Mouse (Mus musculus): ENCODE results near the gene Npcd.
"Not testable (repeated sequence)": the region's sequence is repeated elsewhere in the genome, so short reads cannot be mapped to it uniquely, and the experiment has no call there.

Npcd gene

DNA sequence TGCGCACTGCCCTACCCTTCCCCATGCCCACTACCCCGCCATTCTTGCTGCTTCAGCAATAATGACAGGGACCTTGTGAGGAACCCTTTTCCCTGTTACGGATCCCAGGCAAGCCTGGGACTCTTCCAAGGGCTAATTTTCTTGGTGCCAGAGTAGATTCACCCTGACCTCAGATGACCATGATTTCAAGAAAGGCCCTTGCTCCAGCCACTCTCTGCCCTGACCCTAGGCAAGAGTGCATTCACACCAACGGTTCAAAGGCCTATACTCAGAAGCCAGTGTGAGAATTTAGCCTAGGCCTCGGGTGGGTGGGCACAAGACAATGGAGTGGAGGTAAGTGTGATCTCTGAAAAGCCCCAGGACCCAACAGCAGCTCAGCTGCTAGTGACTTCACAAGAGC lies 4.6 kb downstream of the Npcd start:
- DNase-seq, result no peak

DNA sequence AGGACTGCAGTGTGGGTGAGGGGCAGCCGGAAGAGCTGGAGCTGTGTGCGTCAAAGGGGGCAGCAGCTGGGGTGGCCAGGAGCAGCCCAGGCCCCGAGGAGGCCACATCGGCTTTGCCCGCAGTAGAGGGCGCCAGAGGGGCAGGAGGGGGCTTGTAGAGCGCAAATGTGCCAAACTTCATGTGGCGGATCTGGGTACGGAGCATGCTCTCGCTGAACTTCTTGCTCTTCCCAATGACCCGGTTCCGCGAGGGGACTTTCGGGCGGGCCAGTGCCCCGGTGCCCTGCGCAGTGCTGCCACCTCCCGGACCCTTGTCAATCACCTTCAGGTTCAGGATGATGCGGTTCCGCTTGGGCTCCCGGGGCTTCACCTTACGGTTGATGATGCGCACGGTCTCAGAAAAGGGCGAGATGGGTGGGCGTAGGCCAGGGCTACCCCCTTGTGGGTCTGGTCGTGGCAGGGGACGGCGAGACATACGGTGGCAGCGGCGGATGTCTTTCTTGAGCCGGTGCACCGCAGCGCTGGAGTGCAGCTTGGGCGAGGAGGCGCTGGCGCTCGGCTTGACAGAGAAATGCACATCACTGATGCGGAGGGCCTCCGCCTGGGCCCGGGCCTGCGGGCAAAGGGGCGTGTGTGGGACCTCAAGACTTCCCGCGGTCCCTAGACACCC lies 5.5 kb downstream of the Npcd start:
- DNase-seq, result no peak

DNA sequence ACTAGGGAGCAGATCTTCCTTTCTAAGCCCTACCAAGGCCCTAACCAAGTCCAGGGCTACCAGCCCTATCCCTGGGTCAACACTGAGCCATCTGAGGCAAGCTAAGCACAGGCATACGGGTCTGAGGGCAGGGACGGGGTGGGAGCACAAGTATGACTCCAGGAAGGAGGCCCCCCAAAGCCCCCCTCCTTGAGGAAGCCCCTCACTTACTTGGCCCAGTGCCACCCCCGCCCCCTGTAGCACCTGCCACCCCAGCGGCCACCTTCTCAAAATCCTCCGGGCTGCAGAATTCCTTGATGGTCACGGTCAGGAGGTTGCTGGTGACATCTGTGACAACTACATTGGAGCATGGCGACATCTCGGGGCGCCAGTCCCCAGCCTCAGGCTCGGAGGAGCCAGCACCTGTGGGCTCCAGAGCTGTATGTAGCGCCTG lies 6.2 kb downstream of the Npcd start:
- DNase-seq, result no peak

DNA sequence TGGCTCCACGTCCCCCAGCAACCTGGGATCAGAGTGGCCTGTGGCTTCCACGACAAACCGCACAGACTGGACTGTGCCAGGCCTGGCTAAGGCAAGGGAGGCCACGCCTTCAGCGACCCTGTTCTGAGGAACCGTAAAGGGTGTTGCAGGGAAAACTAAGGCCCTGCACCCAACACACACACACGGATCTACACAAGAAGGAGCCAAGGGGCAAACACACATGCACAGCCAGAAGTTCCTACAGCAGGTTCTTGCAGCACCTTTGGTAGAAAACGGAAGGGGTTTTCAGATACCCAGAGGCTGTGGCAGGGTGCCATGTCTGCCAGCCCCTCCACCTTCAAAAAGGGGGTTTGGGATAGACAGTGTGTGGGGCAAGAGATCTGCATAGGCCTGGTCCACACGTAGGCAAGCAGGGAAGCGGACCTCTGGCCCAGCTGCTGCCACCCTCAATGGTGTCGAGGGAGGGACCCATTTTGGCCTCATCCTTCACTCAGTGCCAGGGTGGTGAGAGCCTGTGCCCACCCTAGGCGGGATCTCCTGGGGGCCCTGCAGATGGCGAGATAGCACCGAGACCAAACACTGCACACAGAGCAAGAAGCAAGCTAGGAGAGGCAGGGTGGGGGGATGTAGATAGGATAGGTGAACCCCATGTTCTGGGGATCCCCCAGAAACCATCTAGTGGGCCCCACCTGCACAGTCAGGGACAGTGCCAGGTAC lies 6.8 kb downstream of the Npcd start:
- DNase-seq, result no peak

DNA sequence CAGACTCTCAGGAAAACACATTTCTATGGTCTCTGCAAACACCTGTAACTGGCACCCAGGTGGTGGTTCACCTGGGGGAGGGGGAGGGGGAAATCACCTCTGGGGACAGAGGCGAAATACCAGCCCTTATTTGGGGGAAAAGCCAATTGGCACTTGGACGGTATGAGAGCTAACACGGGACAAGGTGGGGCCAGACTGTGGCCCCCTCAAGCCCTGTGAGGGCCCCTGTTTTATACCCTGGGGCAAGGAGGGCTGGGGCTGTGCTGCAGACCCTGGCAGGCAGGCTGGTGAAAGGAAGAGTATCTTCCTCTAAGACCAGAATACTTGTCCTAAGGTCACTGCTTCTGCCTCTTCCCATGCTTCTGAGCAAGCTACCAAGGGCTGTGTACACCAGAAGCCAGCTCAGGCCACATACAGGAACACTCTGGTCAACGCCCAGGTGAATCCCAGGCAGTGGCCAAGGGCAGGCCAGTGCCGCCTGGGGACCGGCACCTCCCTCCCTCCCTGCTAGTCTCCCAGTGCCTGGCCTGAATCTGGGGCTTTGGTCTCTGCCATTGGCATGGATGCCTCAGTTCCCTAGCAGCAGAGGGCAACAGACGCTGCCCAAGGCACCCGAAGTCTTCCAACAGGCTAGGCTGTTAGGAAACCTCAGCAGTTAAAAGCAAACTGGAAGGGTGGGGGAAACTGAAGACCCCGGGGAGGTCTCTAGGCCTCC lies 7.7 kb downstream of the Npcd start:
- DNase-seq, result no peak

DNA sequence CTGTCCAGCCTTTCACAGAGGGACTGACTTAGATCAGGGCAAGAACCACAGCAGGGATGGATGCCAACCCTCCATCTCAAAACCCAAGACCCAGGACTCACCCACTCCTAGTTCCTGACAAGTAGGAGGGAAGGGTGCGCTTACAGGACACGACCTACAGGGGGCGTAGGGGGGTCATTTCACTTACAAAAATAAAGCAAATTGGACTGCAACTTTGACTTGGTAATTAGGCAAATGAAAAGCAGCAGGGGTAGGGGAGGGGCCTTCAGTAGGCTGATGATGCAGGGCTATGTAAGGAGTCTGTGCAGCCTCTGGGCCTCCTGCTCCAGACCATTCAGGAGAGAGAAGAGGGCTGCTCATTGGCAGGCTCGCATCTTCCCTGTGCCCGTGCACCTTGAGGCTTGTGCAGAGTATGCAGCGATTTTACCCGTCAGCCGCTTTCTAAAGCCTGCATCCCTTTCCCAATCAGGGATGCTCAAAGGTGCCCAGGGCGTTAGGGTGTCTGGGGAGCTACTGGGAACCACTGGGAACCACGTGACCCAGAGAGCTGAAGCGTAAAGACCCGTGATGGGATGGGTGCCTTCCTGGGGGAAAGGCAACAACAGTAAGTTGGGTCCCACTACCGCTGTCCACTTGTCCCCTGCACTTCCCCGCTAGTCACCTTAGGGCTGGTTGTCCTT lies 8.8 kb downstream of the Npcd start:
- DNase-seq, result no peak

- no peak for DNase-seq
Measured at GRCm38 (mm10) chr15:79823588-79824280, 10.3 kb downstream of the Npcd start.

DNA sequence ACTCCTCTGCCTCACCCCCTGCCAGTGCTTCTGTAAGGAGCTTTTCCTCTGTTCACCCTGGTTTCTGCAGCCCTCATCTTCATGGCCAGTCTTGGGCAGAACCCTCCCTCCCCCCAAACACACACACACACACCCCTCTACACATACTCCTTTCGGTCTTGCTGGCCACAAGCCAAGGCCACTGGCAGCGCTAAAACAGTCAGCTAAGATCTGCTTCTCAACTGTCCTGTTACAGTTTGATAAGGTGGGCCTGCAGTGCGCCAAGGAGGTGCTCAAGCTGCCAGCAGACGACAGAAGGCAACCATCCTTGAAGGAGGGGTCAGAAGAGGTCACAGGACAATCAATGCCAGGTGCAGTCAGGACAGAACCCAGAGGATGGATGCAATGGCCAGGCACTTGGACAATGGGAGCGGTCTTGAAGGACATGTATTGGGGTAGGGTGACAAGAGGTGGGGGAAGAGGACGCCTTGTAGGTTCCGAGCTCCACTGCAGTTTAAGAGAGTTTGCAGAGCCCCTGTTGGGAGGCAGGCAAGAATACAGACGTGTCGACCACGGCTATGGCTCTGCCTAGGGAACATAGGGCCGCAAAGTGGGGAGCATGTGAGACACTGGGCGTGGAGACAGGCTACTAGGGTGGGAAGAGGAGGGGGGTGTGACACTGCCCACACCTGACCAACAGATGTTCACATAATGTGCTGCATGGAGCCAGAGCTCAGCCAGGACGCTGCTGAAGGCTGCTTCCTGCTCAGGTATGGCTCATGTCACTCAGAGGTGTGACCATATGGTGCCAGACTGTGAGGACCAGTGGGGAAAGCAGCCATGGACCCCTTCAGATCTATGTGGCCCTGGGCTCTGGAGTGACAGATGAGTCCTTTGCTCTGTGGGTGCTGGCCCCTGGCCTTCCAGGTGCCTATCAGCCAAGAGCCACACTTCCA lies 11.5 kb downstream of the Npcd start:
- DNase-seq, result no peak

GRCm38 (mm10) chr15:79818325-79818724 lies 15.7 kb downstream of the Npcd start:
- DNase-seq, result no peak

GRCm38 (mm10) chr15:79813666-79814258 lies 20.3 kb downstream of the Npcd start:
- DNase-seq, result no peak

DNA sequence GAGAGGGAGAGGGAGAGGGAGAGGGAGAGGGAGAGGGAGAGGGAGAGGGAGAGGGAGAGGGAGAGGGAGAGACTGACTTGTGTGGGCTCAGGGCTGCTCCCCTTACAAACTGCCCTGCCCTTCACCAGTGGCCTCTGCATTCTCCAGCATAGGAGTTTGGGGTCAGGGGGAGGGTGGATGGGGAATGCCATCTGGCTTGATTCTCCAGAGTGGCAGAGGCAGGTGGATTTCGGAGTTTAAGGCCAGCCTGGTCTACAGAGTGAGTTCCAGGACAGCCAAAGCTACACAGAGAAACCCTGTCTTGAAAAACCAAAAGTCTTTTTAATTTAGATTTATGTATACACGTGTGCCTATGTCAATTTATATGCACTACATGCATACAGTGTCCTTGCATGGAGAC lies 21.2 kb downstream of the Npcd start:
- DNase-seq, result not testable (repeated sequence)

- no peak for DNase-seq
Measured at GRCm38 (mm10) chr15:79810997-79811396, 23.0 kb downstream of the Npcd start.

DNA sequence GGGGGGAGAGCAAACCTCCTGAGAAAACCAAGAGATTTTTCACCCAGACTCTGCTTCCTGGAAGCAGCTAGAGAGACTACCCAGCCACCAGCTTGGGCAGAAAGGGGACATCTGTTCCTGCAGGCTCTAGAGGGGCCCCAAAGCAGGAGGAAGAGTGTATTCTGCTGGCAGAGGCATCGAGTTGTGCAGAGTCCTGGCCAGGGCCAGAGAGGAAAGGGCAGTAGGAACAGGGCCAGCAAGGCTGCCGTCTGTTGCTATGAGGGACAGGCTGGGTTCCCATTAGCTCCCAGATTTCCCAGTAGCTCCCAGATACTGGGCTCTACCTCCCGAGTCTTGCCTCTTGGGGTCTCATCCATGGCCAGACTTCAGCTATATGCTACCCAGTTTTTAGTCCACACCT lies 24.0 kb downstream of the Npcd start:
- DNase-seq, result no peak

- no peak for DNase-seq
Measured at GRCm38 (mm10) chr15:79808658-79809057, 25.4 kb downstream of the Npcd start.

- DNase-seq, result no peak
Measured at GRCm38 (mm10) chr15:79808114-79808513, 25.9 kb downstream of the Npcd start.

DNA sequence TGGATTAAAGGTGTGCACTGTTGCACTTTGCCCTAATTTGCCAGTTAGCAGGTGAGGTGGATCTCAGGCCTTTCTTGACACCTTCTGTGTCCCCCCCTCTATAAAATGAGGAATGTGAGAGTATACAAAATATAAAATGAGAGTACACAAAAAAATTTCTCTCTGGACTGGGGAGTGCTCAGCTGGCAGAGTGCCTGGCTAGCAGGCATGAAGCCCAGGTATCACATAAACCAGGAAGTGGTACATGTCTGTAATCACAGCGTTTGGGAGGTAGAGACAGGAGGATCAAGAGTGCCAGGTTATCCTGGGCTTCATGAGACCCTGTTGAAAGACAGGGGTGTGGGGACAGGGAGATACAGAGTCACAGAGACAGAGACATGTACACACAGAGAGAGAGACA lies 27.0 kb downstream of the Npcd start:
- DNase-seq, result no peak

- no peak for DNase-seq
Measured at GRCm38 (mm10) chr15:79805246-79805645, 28.8 kb downstream of the Npcd start.

DNA sequence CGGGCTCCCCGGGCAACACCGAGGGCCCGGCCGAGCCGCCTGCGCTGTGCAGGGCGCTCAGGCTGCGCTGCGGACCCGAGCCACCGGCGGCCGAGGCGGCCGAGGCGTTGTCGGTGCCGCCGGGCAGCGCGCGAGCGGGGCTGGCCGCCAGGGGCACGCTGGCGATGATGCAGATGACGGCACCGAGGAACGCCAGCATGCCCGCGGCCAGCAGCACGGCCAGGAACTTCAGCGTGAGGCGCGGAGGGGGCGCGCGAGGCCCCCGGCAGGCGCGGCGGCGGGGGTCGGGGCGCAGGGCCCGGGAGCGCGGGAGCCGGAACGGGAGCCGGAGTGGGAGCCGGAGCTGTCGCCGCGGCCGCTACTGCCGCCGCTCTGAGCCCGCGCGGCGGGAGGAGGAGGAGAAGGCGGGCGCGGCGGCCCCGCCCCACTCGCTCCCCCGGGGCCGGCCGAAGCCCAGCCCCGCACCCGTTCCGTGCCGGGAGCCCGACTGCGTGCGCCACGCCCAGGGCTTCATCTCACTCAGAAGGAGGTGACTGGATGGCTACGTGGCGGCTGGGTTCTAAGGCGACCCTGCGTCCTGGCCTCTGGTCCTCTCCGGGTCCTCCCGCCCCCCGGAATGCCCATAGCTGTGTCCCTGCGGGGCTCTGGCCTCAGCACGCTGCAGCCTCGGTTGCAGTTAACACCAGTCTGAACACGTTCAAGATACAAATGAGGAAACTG lies 29.5 kb downstream of the Npcd start, which contains the start of gene Nptxr:
Gene Nptxr, minus strand, starts transcription at position 415 of the 720 bp plus-strand sequence.
- peak; percentile 83 for DNase-seq

- DNase-seq, result no peak
Measured at GRCm38 (mm10) chr15:79803533-79804351, 30.3 kb downstream of the Npcd start.

Measured in right cerebral cortex, postnatal 25 days (tissue).